Mouse (Mus musculus) kidney, postnatal 0 days (tissue): ENCODE data around the gene Prcp. TPM values are rescaled to one million over a fixed set of nuclear protein-coding genes. Genes with fewer than 3 reads are reported as not detected.
"Not testable (repeated sequence)": the region's sequence is repeated elsewhere in the genome, so short reads cannot be mapped to it uniquely, and the experiment has no call there.

Experiments
- ATAC-seq: fragments of 200-750 bp; cut with Nextera tagmentation; replicated peaks from 2 replicates; pipeline ENCODE4 v1.8.0; 2017; ENCODE audit warnings: low read depth, moderate number of reproducible peaks, moderate TSS enrichment, moderate library complexity; ENCODE audit not compliant: low FRiP score
- DNase-seq: peaks from one replicate; pipeline ENCODE4 v3.0.0-alpha.2; 2016; ENCODE audit warnings: low spot score
- H3K27ac ChIP-seq: fragments of 300-500 bp; sonication (generic); 2 replicates; pipeline ENCODE4 v1.5.1; 2014; ENCODE audit warnings: mild to moderate bottlenecking
- H3K27me3 ChIP-seq: fragments of 300-500 bp; sonication (generic); 2 replicates; pipeline ENCODE4 v1.6.1; 2014; ENCODE audit warnings: low read length, mixed read lengths; ENCODE audit not compliant: insufficient read depth
- H3K36me3 ChIP-seq: fragments of 300-500 bp; sonication (generic); 2 replicates; pipeline ENCODE4 v1.6.1; 2014; ENCODE audit warnings: low read length, mixed read lengths; ENCODE audit not compliant: insufficient read depth
- H3K4me1 ChIP-seq: fragments of 300-500 bp; sonication (generic); replicated peaks from 2 replicates; pipeline ENCODE4 v1.6.1; 2014; ENCODE audit warnings: antibody characterized with exemption, low read length, mixed read lengths; ENCODE audit not compliant: insufficient read depth
- H3K4me2 ChIP-seq: fragments of 300-500 bp; sonication (generic); 2 replicates; pipeline ENCODE4 v1.6.1; 2014; ENCODE audit warnings: mild to moderate bottlenecking, low read length, moderate library complexity, mixed read lengths
- H3K4me3 ChIP-seq: fragments of 300-500 bp; sonication (generic); replicated peaks from 2 replicates; pipeline ENCODE4 v1.5.1; 2014; ENCODE audit warnings: low read depth, low read length
- H3K9ac ChIP-seq: fragments of 300-500 bp; sonication (generic); 2 replicates; pipeline ENCODE4 v1.6.1; 2014; ENCODE audit warnings: low read depth, low read length
- H3K9me3 ChIP-seq: fragments of 300-500 bp; sonication (generic); replicated peaks from 2 replicates; pipeline ENCODE4 v1.6.1; 2016; ENCODE audit warnings: low read length, inconsistent platforms, mixed read lengths
- CTCF ChIP-seq: IDR thresholded peaks from 2 replicates; pipeline ENCODE4 v1.5.1; 2016; ENCODE audit warnings: antibody characterized with exemption, low read depth, mild to moderate bottlenecking, moderate library complexity
- WGBS: fragments of 180-500 bp; shearing (Covaris S2); extraction: QIAGEN DNeasy Blood & Tissue Kit; methylation state at CpG from one replicate; pipeline ENCODE4 v1.1.7; 2014; 5-methylcytosine and 5-hydroxymethylcytosine counted together
- polyA plus RNA-seq: library from polyadenylated mRNA; unstranded; fragments of >200 nt; fragmentation: Nextera tagmentation; extraction: Ambion mirVana; gene quantifications from 2 replicates; pipeline ENCODE4 v1.2.1, GENCODE M21; 2015

Prcp gene
- polyA plus RNA-seq, 1 experiment from 2014 or later = 21.9 TPM

DNA sequence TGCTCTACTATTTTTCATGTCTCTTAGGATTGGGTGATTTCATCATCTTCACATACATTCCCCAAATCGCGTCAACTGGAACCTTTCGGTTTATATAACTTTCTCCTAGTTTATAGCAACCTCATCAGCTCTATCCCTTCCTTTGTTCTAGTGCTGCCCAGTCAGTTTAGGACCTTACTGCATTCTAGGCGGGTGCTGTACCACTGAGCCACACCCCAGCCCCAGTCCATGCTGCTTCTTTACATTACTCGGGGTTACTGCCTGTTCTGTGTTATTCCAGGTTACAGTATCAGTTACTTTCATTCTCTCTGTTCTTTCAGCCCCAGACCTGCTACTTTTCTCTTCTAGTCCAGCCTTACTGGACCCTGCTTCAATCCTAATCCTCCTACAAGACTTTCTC lies 13.0 kb downstream of the Prcp start:
- Histone ChIP-seq H3K4me3 (no peak overlapping the region), H3K4me2 (no peak overlapping the region), H3K9me3 (no peaks in the 10 kb centered on the region), H3K36me3 (no peaks in the 10 kb centered on the region), H3K27ac (no peak overlapping the region), H3K9ac (no peak overlapping the region), H3K4me1 (no peaks in the 10 kb centered on the region), H3K27me3 (no peaks in the 10 kb centered on the region)
- 89% methylated on average over 5 of the region's 5 CpGs for WGBS
- no peak for ATAC-seq
- no peak for DNase-seq
- no peak for TF ChIP-seq CTCF

- Histone ChIP-seq H3K4me1 (no peaks in the 10 kb centered on the region), H3K27ac (no peak overlapping the region), H3K9me3 (no peaks in the 10 kb centered on the region), H3K9ac (no peak overlapping the region), H3K27me3 (no peaks in the 10 kb centered on the region), H3K4me2 (no peak overlapping the region), H3K4me3 (no peak overlapping the region), H3K36me3 (no peaks in the 10 kb centered on the region)
- DNase-seq = no peak
- ATAC-seq = no peak
- WGBS = 27% methylated on average over 1 of the region's 1 CpGs
- no peak for TF ChIP-seq CTCF
Measured at GRCm38 (mm10) chr7:92890211-92890610, 15.9 kb downstream of the Prcp start.

DNA sequence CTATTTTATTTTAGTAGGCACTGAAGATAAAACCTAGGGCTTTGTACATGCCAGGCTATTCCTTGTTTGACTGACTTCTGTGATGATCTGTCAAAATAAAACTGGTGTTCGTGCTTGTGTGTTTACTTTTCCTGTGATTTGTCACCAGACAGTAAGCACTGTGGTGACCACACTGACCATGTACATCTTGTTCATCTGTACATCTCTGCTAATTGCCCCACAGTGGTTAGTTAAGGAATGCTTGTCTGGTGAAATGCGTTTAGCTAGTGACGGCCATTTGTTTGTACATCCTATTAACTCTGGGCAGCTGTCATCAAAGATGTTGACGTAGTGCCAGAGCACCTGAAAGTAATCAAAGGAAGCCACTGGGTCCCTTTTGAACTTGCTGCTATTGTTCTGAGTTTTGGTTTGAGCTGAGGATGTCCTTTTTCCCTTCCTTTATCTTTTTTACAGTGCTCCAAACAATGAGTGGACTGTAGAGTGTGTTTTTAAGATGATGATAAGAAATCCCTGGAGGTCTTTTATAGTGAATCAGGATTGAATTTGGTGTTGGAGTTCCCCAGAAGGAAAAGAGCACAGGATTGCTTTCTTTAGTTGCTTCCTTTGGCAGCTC lies 16.5 kb downstream of the Prcp start:
- no peak for ATAC-seq
- TF ChIP-seq CTCF = no peak
- no peak for DNase-seq
- Histone ChIP-seq H3K4me2 (no peak overlapping the region), H3K27me3 (no peaks in the 10 kb centered on the region), H3K9me3 (no peaks in the 10 kb centered on the region), H3K4me3 (no peak overlapping the region), H3K9ac (no peak overlapping the region), H3K36me3 (no peaks in the 10 kb centered on the region), H3K27ac (no peak overlapping the region), H3K4me1 (no peaks in the 10 kb centered on the region)
- WGBS = 18% methylated on average over 4 of the region's 4 CpGs

- no peak for ATAC-seq
- no peak overlapping the region for H3K9ac ChIP-seq
- H3K27ac ChIP-seq = no peak overlapping the region
- no peaks in the 10 kb centered on the region for H3K9me3 ChIP-seq
- no peaks in the 10 kb centered on the region for H3K27me3 ChIP-seq
- H3K36me3 ChIP-seq = no peaks in the 10 kb centered on the region
- H3K4me2 ChIP-seq = no peak overlapping the region
- no peaks in the 10 kb centered on the region for H3K4me1 ChIP-seq
- DNase-seq = no peak
- TF ChIP-seq CTCF = peak; percentile 59
- H3K4me3 ChIP-seq = no peak overlapping the region
- WGBS = 54% methylated on average over 3 of the region's 3 CpGs
Measured at GRCm38 (mm10) chr7:92893478-92893877, 19.2 kb downstream of the Prcp start.

- no peaks in the 10 kb centered on the region for H3K27me3 ChIP-seq
- H3K4me2 ChIP-seq = no peak overlapping the region
- no peak overlapping the region for H3K9ac ChIP-seq
- no peak overlapping the region for H3K27ac ChIP-seq
- H3K9me3 ChIP-seq = no peaks in the 10 kb centered on the region
- H3K4me1 ChIP-seq = no peaks in the 10 kb centered on the region
- no peak for DNase-seq
- no peak for TF ChIP-seq CTCF
- H3K36me3 ChIP-seq = no peaks in the 10 kb centered on the region
- WGBS = 89% methylated on average over 5 of the region's 5 CpGs
- H3K4me3 ChIP-seq = no peak overlapping the region
- no peak for ATAC-seq
Measured at GRCm38 (mm10) chr7:92896036-92896435, 21.8 kb downstream of the Prcp start.

DNA sequence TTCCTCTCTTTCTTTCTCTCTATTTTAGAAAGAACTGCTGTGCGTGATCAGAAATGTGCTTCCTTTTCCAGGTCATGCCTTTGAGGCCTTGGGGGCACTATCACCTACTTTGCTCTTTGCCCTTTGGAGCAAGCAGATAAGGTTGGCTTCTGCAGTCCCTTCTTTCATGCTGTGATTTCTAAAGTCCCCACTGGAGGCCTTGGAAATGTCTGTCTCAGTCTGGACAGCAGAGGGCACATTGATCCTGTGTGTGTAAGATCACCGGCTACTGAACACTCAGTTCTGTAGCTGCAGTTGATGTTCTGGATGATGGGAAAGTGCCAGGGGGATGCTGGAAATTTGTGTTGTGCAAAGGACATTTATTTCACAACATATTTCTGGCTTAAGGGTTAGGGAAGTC lies 22.8 kb downstream of the Prcp start:
- DNase-seq (peak; percentile 56), ATAC-seq (no peak)
- Histone ChIP-seq H3K36me3 (no peaks in the 10 kb centered on the region), H3K27me3 (no peaks in the 10 kb centered on the region), H3K4me1 (no peaks in the 10 kb centered on the region), H3K4me2 (no peak overlapping the region), H3K4me3 (no peak overlapping the region), H3K9me3 (no peaks in the 10 kb centered on the region), H3K9ac (no peak overlapping the region), H3K27ac (no peak overlapping the region)
- TF ChIP-seq CTCF = peak; percentile 66
- 50% methylated on average over 2 of the region's 2 CpGs for WGBS

- WGBS = 51% methylated on average over 7 of the region's 7 CpGs
- no peaks in the 10 kb centered on the region for H3K27me3 ChIP-seq
- DNase-seq = peak; percentile 77
- H3K4me1 ChIP-seq = no peaks in the 10 kb centered on the region
- ATAC-seq = peak; percentile 89
- peak; percentile 93 for TF ChIP-seq CTCF
- H3K36me3 ChIP-seq = no peaks in the 10 kb centered on the region
- H3K27ac ChIP-seq = no peak overlapping the region
- no peaks in the 10 kb centered on the region for H3K9me3 ChIP-seq
- no peak overlapping the region for H3K4me2 ChIP-seq
- no peak overlapping the region for H3K4me3 ChIP-seq
- no peak overlapping the region for H3K9ac ChIP-seq
Measured at GRCm38 (mm10) chr7:92903360-92904038, 29.2 kb downstream of the Prcp start.

DNA sequence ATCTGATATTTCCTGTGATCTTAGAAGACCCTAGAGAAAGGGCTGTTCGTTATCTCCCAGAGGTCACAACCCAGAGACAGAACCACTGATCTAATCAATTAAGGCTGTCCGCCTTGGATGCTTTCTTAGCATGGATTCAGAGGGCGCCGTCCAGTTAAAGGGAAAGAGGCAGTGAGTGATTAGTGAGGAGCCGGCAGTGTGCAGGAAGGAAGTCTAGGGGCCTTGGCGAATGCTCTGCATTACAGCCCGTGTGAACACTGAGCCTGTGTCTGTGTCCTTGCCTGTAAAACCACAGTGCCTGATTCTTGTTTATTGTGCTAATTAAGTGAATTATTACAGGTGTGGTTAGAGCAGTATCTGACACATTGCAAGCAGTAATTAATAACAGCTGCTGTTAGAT lies 30.0 kb downstream of the Prcp start:
- H3K27me3 ChIP-seq, H3K4me2 ChIP-seq, ATAC-seq, DNase-seq, H3K27ac ChIP-seq, H3K9me3 ChIP-seq, H3K4me3 ChIP-seq, H3K9ac ChIP-seq, H3K4me1 ChIP-seq, H3K36me3 ChIP-seq: not testable (repeated sequence)
- WGBS = 36% methylated on average over 7 of the region's 7 CpGs
